Mouse (Mus musculus) embryonic facial prominence, embryonic 10.5 days (tissue): ENCODE measurements around the gene Vwf. TPM values are rescaled to one million over a fixed set of nuclear protein-coding genes. Genes with fewer than 3 reads are reported as not detected.
A peak's percentile ranks its signal among the peaks of the same experiment; 100 is the strongest.

Experiments used
- DNase-seq: peaks from one replicate; pipeline ENCODE4 v3.0.0-alpha.2; 2017; ENCODE audit warnings: low spot score
- H3K27ac ChIP-seq: fragments of 300-500 bp; sonication (generic); replicated peaks from 2 replicates; pipeline ENCODE4 v1.5.1; 2016; ENCODE audit warnings: mild to moderate bottlenecking
- H3K27me3 ChIP-seq: fragments of 300-500 bp; sonication (generic); replicated peaks from 2 replicates; pipeline ENCODE4 v1.6.1; 2016; ENCODE audit warnings: low read depth, mild to moderate bottlenecking; ENCODE audit not compliant: poor library complexity, severe bottlenecking
- H3K36me3 ChIP-seq: fragments of 300-500 bp; sonication (generic); replicated peaks from 2 replicates; pipeline ENCODE4 v1.6.1; 2016; ENCODE audit warnings: mild to moderate bottlenecking, moderate library complexity
- H3K4me1 ChIP-seq: fragments of 300-500 bp; sonication (generic); 2 replicates; pipeline ENCODE4 v1.6.1; 2016
- H3K4me3 ChIP-seq: fragments of 300-500 bp; sonication (generic); 2 replicates; pipeline ENCODE4 v1.5.1; 2016; ENCODE audit warnings: mild to moderate bottlenecking, moderate library complexity
- H3K9me3 ChIP-seq: fragments of 300-500 bp; sonication (generic); 2 replicates; pipeline ENCODE4 v1.6.1; 2016; ENCODE audit warnings: mild to moderate bottlenecking
- WGBS: fragments of 180-500 bp; shearing (Covaris S2); methylation state at CpG from one replicate; pipeline ENCODE4 v1.1.7; 2016; 5-methylcytosine and 5-hydroxymethylcytosine counted together
- polyA plus RNA-seq: library from polyadenylated mRNA; unstranded; fragments of >200 nt; fragmentation: Nextera tagmentation; extraction: Ambion mirVana; gene quantifications from 2 replicates; pipeline ENCODE4 v1.2.1, GENCODE M21; 2016

The Vwf gene
- polyA plus RNA-seq, result 5.5 and 8.6 TPM in 2 replicates

DNA sequence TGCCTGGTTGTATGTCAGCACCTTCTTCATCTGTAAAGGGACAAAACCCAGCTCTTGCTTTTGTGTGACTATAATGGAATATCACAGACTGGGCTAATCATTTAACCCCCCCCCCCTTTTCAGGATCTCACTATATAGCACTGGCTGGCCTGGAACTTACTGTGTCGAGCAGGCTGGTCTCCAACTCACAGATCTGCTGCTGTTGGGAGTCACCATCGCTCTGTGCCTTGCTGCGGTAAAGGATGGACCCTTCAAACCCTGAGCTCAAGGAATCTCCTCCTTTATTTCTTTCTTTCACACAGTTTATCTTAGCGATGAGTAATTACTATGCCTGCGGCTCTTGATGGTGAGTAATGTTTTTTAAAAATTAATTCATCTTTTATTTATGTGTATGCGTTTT, at the start of gene Vwf:
TSS of gene Vwf (plus strand) at position 301 of the 400 bp plus-strand sequence.
- Histone ChIP-seq H3K4me3 (no peak within 1 kb of the TSS), H3K27me3 (no peaks in the 10 kb centered on the region), H3K4me1 (0 out of 2 replicates have a peak, but pooled peaks cover 6% of the 10 kb centered on the region), H3K9me3 (no peaks in the 10 kb centered on the region), H3K36me3 (no peaks in the 10 kb centered on the region), H3K27ac (no peak within 1 kb of the TSS)
- WGBS, result 90% methylated on average over 6 of the region's 6 CpGs
- no peak for DNase-seq

DNA sequence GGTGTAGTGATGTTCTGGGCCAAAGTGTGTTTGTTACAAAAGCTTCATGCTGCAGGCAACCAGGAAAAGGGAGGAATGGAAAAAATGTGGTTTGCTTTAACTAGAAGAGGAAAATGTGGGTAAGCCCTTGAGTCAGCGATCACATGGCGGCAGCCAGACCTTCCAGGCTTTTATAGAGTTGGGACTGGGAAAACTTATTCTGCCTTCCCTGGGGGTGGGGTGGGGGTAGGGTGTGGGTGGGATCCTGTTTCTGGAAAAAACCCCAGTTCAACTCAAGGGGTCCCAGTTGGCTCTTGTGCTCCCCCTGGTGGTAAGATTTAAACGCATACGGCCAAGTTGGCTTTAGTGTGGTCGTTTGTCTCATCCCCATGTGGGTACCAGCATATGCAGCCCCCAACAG, 48.5 kb upstream of the Vwf start:
- Histone ChIP-seq H3K4me3 (no peak overlapping the region), H3K27ac (no peak overlapping the region), H3K27me3 (peaks cover 34% of the 10 kb centered on the region), H3K4me1 (peaks cover 26% of the 10 kb centered on the region), H3K36me3 (no peaks in the 10 kb centered on the region), H3K9me3 (no peaks in the 10 kb centered on the region)
- peak; percentile 61 for DNase-seq
- 28% methylated on average over 5 of the region's 5 CpGs for WGBS

DNA sequence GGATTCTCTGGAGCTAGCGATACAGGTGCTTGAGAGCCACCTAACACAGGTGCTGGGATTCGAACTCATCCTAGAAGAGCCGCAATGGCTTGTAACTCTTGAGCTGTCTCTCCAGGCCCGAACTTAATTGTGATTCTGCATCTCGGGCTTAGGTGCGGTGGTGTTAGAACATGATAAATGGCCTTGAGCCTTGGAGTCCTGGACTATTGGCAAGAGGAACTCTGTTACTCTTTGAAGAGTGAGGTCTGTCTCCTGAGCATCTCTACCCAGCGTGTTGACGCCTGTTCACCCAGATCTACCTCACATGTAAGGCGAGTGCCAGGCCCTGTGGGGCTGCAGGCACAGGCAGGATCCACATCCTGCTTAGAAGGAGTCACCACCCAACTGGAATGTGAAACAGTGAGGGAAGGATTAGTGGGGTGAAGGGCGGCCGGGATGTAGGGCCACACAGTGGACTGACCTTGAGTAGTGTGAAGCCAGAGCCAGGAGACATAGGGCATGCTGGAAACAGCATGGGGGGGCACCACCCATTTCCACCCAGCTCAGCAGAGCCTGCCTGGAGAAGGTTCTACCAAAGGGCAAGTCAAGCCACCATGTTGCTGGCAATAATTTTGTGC, 43.3 kb upstream of the Vwf start:
- H3K27me3 ChIP-seq, result no peaks in the 10 kb centered on the region
- H3K36me3 ChIP-seq, result no peaks in the 10 kb centered on the region
- no peak overlapping the region for H3K27ac ChIP-seq
- no peak overlapping the region for H3K4me3 ChIP-seq
- DNase-seq, result no peak
- 86% methylated on average over 11 of the region's 11 CpGs for WGBS
- peaks cover 7% of the 10 kb centered on the region; the same call in 1 of the 2 replicates for H3K4me1 ChIP-seq
- H3K9me3 ChIP-seq, result no peaks in the 10 kb centered on the region

- Histone ChIP-seq H3K9me3 (no peaks in the 10 kb centered on the region), H3K36me3 (no peaks in the 10 kb centered on the region), H3K27ac (no peak overlapping the region), H3K4me1 (peaks cover 7% of the 10 kb centered on the region; the same call in 1 of the 2 replicates), H3K4me3 (no peak overlapping the region), H3K27me3 (no peaks in the 10 kb centered on the region)
- no peak for DNase-seq
- WGBS, result 43% methylated on average over 3 of the region's 3 CpGs
Observed at GRCm38 (mm10) chr6:125504622-125505355, 41.8 kb upstream of the Vwf start.

GRCm38 (mm10) chr6:125506427-125506826, 40.1 kb upstream of the Vwf start:
- Histone ChIP-seq H3K4me1 (peaks cover 7% of the 10 kb centered on the region; the same call in 1 of the 2 replicates), H3K9me3 (no peaks in the 10 kb centered on the region), H3K4me3 (no peak overlapping the region), H3K27me3 (no peaks in the 10 kb centered on the region), H3K36me3 (no peaks in the 10 kb centered on the region), H3K27ac (no peak overlapping the region)
- DNase-seq, result no peak
- WGBS, result 90% methylated on average over 4 of the region's 4 CpGs

DNA sequence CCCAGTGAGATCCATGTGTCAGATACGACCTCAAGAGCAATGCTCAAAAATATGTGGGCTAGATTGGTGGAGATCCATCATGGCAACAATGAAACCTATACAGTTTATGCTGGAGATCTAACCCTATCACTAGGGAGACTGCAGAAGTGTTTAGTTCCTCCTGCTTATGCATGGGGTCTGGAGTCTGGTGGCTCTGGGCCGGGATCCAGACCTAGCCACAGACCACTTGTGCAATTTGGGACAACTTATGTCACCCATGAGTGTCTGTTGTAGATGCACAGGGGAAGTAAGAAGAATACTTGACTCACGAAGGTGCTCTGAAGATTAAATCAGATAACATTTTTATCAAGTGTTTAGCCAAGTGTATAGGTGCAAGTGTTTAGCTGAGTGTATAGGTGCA, 36.8 kb upstream of the Vwf start:
- H3K27ac ChIP-seq, result no peak overlapping the region
- no peaks in the 10 kb centered on the region for H3K27me3 ChIP-seq
- no peaks in the 10 kb centered on the region for H3K36me3 ChIP-seq
- H3K4me1 ChIP-seq, result peaks cover 3% of the 10 kb centered on the region; the same call in 1 of the 2 replicates
- DNase-seq, result no peak
- H3K4me3 ChIP-seq, result no peak overlapping the region
- no peaks in the 10 kb centered on the region for H3K9me3 ChIP-seq
- WGBS, result 85% methylated on average over 3 of the region's 3 CpGs

GRCm38 (mm10) chr6:125510645-125511044, 35.9 kb upstream of the Vwf start:
- DNase-seq, result no peak
- no peaks in the 10 kb centered on the region for H3K36me3 ChIP-seq
- no peaks in the 10 kb centered on the region for H3K9me3 ChIP-seq
- H3K27ac ChIP-seq, result no peak overlapping the region
- peaks cover 3% of the 10 kb centered on the region; the same call in 1 of the 2 replicates for H3K4me1 ChIP-seq
- no peak overlapping the region for H3K4me3 ChIP-seq
- H3K27me3 ChIP-seq, result no peaks in the 10 kb centered on the region

DNA sequence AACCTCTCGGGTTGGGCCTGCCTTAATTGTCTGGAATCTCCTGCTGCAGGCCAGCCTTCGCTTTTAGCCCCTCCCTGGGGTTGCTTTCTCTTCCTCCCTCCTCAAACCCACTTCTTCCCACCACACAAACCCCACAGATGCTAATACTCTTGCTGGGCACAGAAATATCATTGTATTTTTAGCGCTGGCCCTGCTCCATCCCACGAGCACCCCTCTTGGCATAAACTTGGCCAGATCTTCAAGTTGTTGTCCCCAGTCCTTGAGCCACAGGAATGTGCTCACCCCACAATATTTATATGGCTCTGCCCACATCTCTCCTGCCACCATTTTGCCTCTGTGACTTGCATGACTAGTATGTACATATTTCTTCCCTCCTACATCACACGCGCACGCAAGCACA, 35.4 kb upstream of the Vwf start:
- WGBS, result 83% methylated on average over 7 of the region's 7 CpGs
- no peaks in the 10 kb centered on the region for H3K27me3 ChIP-seq
- no peak for DNase-seq
- no peaks in the 10 kb centered on the region for H3K9me3 ChIP-seq
- peaks cover 3% of the 10 kb centered on the region; the same call in 1 of the 2 replicates for H3K4me1 ChIP-seq
- H3K27ac ChIP-seq, result no peak overlapping the region
- no peaks in the 10 kb centered on the region for H3K36me3 ChIP-seq
- no peak overlapping the region for H3K4me3 ChIP-seq

DNA sequence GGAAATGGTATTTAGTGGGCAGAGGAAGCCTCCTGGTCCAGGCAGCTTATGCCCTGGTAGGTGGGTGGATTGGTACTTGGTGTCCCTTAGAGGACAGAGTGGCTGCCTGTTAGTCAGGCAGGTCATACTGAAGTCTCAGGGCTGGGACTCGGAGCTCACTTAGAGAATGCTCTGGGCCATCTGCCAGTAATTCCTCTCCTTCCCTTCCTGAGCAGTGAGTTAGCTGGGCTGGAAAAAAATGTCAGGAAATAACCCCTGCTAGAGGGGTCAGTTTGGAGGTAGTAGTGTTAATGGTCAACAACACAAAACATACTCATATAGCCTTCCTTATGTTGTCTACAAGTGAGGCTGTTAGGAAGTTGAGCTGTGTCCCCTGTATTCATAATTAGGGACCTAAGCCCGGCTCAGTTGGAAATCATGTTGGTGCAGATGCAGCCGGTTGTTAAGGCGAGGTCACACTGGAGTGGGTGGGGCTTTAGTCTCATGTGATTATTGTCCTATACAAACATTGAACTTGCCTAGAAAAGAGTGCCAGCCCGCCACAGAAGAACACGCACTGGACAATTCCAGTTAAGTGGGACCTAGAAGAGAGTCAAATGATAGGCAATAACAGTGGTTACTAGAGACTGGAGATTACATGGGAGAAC, 33.5 kb upstream of the Vwf start:
- DNase-seq, result no peak
- Histone ChIP-seq H3K27me3 (no peaks in the 10 kb centered on the region), H3K36me3 (no peaks in the 10 kb centered on the region), H3K27ac (no peak overlapping the region), H3K4me3 (no peak overlapping the region), H3K9me3 (no peaks in the 10 kb centered on the region), H3K4me1 (peaks cover 3% of the 10 kb centered on the region; the same call in 1 of the 2 replicates)
- WGBS, result 61% methylated on average over 6 of the region's 6 CpGs

DNA sequence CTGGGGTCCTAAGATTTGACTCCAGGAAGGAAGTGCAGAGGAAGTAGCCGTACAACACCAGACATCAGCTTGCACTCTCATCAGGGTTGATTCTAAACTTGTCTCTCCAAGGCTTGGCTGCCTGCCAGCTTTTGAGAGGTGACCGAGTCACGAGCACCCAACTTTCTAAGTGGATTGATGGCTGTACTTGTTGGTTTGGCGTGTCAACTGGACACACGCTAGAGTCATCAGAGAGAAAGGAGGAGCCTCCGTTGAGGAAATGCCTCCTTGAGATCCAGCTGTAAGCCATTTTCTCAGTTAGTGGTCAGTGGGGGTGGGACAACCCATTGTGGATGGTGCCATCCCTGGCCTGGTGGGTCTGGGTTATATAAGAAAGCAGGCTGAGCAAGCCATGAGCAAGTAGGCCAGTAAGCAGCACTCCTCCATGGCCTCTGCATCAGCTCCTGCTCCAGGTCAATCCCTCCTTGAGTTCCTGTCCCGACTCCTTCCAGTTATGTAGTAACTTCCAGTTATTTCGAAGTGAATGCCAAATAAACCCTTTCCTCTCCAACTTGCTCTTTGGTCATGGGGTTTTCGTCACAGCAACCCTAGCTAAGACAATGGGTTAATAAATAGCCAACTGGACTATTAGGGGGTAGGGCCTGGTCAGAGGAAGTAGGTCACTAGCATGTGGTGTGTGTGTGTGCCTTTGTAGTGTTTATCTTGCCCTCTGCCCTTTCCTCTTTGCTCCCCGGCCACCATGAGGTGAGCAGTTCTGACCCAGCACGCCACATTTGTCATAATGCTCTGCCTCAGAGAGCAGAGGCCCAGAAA, 30.9 kb upstream of the Vwf start:
- no peaks in the 10 kb centered on the region for H3K9me3 ChIP-seq
- H3K4me3 ChIP-seq, result no peak overlapping the region
- no peak overlapping the region for H3K27ac ChIP-seq
- WGBS, result 75% methylated on average over 11 of the region's 11 CpGs
- H3K36me3 ChIP-seq, result no peaks in the 10 kb centered on the region
- H3K4me1 ChIP-seq, result peaks cover 3% of the 10 kb centered on the region; the same call in 1 of the 2 replicates
- no peaks in the 10 kb centered on the region for H3K27me3 ChIP-seq
- DNase-seq, result no peak

GRCm38 (mm10) chr6:125521558-125522193, 24.9 kb upstream of the Vwf start:
- no peak overlapping the region for H3K4me3 ChIP-seq
- no peaks in the 10 kb centered on the region for H3K36me3 ChIP-seq
- no peak for DNase-seq
- H3K4me1 ChIP-seq, result no peaks in the 10 kb centered on the region
- 69% methylated on average over 5 of the region's 5 CpGs for WGBS
- no peaks in the 10 kb centered on the region for H3K27me3 ChIP-seq
- H3K27ac ChIP-seq, result no peak overlapping the region
- H3K9me3 ChIP-seq, result no peaks in the 10 kb centered on the region

DNA sequence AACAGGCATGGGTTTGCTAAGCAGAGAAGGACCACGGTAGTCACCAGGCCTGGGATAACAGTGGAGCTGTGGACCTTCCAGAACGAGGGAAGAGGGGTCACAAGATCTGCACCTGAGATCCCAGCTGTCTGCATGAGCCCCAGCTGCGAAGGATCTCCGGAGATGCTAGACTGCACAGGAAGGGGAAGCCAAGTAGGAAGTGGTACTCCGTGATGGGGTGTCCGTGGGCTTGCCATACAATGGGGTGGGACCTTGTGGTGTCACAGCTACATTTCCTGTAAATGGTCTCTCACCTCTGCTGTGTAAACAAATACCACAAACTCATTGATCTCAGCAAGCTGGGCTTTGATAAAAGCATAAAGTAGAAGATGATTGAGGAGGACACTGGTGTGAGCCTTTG, 22.5 kb upstream of the Vwf start:
- no peaks in the 10 kb centered on the region for H3K27me3 ChIP-seq
- H3K4me3 ChIP-seq, result no peak overlapping the region
- H3K4me1 ChIP-seq, result no peaks in the 10 kb centered on the region
- H3K36me3 ChIP-seq, result no peaks in the 10 kb centered on the region
- H3K27ac ChIP-seq, result no peak overlapping the region
- 87% methylated on average over 6 of the region's 6 CpGs for WGBS
- no peaks in the 10 kb centered on the region for H3K9me3 ChIP-seq
- no peak for DNase-seq
